Comparison of ENCODE assay signal across 8 mouse cellular contexts in the genomic region with DNA sequence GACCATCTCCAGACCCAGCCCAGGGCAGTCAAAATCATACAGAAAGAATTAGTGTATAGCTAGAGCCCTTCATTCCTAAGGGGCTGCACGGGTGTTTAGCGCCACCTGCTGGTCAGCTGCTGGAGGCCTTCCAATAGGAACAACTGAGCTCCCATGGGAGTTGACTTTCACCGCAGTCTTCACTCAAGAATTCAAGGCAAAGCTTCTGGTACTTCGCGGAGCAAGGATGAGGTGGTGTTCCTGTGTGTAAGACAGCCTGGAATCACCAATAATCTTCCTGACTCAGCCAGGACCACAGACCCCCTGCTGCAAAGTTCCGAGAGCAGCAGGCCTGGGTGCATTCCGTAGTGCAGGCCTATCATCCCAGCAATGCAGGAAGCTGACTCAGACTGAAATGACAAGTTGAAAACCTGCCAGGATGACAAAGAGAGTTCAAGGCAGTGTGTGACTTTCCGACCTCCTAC. TPM values are rescaled to one million over a fixed set of nuclear protein-coding genes. Genes with fewer than 3 reads are reported as not detected.
DNase-seq lines count a peak whose midpoint lies in the region; ATAC-seq and TF ChIP-seq lines count a peak whose summit lies in the region.

No protein-coding gene starts in this region.

- no peaks in the 10 kb centered on the region for H3K36me3 ChIP-seq in hindbrain, postnatal 0 days (ENCODE audit: insufficient read depth, low read length)
- no peaks in the 10 kb centered on the region for H3K36me3 ChIP-seq in megakaryocyte, embryonic 14.5 days (replicated peaks; ENCODE audit: low read length)

- H3K9me3 ChIP-seq in hindbrain, postnatal 0 days (ENCODE audit: low read length): no peaks in the 10 kb centered on the region
- no peaks in the 10 kb centered on the region for H3K9me3 ChIP-seq in megakaryocyte, embryonic 14.5 days

- H3K27ac ChIP-seq in hindbrain, postnatal 0 days: no peak overlapping the region
- no peak overlapping the region for H3K27ac ChIP-seq in left cerebral cortex, adult 2 months

- no peaks in the 10 kb centered on the region for H3K27me3 ChIP-seq in hindbrain, postnatal 0 days (ENCODE audit: insufficient read depth, low read length)
- H3K27me3 ChIP-seq in megakaryocyte, embryonic 14.5 days (replicated peaks): no peaks in the 10 kb centered on the region

- TF ChIP-seq CTCF in hindbrain, postnatal 0 days (IDR thresholded peaks at IDR 0.05; ENCODE audit: low read depth): peak; percentile 94
- peak; percentile 99 for TF ChIP-seq CTCF in left cerebral cortex, adult 2 months (IDR thresholded peaks at IDR 0.05)

- H3K4me1 ChIP-seq in hindbrain, postnatal 0 days (ENCODE audit: insufficient read depth, low read length): 0 out of 2 replicates have a peak, but pooled peaks cover 6% of the 10 kb centered on the region
- peaks cover 93% of the 10 kb centered on the region for H3K4me1 ChIP-seq in megakaryocyte, embryonic 14.5 days

- peak; percentile 64 for DNase-seq in T-cell, adult 2 months (ENCODE audit: low spot score)
- DNase-seq in cerebellum, postnatal 36 days: peak; percentile 82 to 83
- peak; percentile 88 for DNase-seq in gastrocnemius, adult 18-20 months (ENCODE audit: low spot score)
- DNase-seq in hindbrain, postnatal 0 days (ENCODE audit: low spot score): peak; percentile 94
- DNase-seq in left cerebral cortex, adult 2 months (ENCODE audit: extremely low spot score in 1 of 2, low spot score in 2 of 2): peak; percentile 76 to 84
- peak; percentile 90 for DNase-seq in right cerebral cortex, postnatal 14 days
- peak; percentile 87 for DNase-seq in urinary bladder, postnatal 25 days (ENCODE audit: low spot score)

- H3K9ac ChIP-seq in hindbrain, postnatal 0 days (replicated peaks; ENCODE audit: low read length): no peak overlapping the region

- no peak overlapping the region for H3K4me2 ChIP-seq in hindbrain, postnatal 0 days (ENCODE audit: low read depth, low read length)

- intact Hi-C loops in left cerebral cortex, adult 2 months (cut with DNase I): loop anchor here (1.0 to 5.0 kb wide), 2 partner anchors 271 to 285 kb away; no protein-coding TSS in a partner anchor

- peak; percentile 48; the same call in 1 of the 2 replicates for ATAC-seq in hindbrain, postnatal 0 days

- no peak overlapping the region for H3K4me3 ChIP-seq in hindbrain, postnatal 0 days (ENCODE audit: low read length)
- H3K4me3 ChIP-seq in left cerebral cortex, adult 2 months: no peak overlapping the region
- H3K4me3 ChIP-seq in megakaryocyte, embryonic 14.5 days (replicated peaks): peak overlapping the region; percentile 82

- whole genome bisulfite sequencing in hindbrain, postnatal 0 days: 32% methylated on average over 8 of the region's 8 CpGs

RNA-seq across cellular contexts. Expression of gene Hsp90aa1, which starts 0.5 kb away (rescaled TPM):
- 100 to 1,000 TPM in 1 of 2 experiments, 10 to 100 TPM in 1; 46.1 to 109 TPM for total RNA-seq in gastrocnemius, adult 18-20 months (2021)
- total RNA-seq in hindbrain, postnatal 0 days (2014; rRNA removed): 577 and 701 TPM in 2 replicates
- polyA plus RNA-seq in hindbrain, postnatal 0 days (2015; fragmentation: Nextera tagmentation; extraction: Ambion mirVana): 1,486 and 1,521 TPM in 2 replicates
- total RNA-seq in left cerebral cortex, adult 2 months (2021): 1,000 to 10,000 TPM in 1 of 2 experiments, 100 to 1,000 TPM in 1; 993 to 1,084 TPM
- 14.0 and 99.4 TPM in 2 replicates for polyA plus RNA-seq in megakaryocyte, embryonic 14.5 days (2012; ENCODE audit: insufficient read depth, low replicate concordance)

RNA-seq across cellular contexts. Expression of gene 1700001K19Rik, which starts 20.6 kb away (rescaled TPM):
- total RNA-seq in gastrocnemius, adult 18-20 months (2021): not detected
- total RNA-seq in hindbrain, postnatal 0 days (2014; rRNA removed): not detected in 2 replicates
- polyA plus RNA-seq in hindbrain, postnatal 0 days (2015; fragmentation: Nextera tagmentation; extraction: Ambion mirVana): 0.15 and 0.44 TPM in 2 replicates
- not detected for total RNA-seq in left cerebral cortex, adult 2 months (2021)
- not detected in 2 replicates for polyA plus RNA-seq in megakaryocyte, embryonic 14.5 days (2012; ENCODE audit: insufficient read depth, low replicate concordance)

RNA-seq across cellular contexts. Expression of gene Wdr20, which starts 34.7 kb away (rescaled TPM):
- 10 to 100 TPM; 16.6 to 17.4 TPM for total RNA-seq in gastrocnemius, adult 18-20 months (2021)
- total RNA-seq in hindbrain, postnatal 0 days (2014; rRNA removed): 27.2 and 28.8 TPM in 2 replicates
- 17.1 and 17.7 TPM in 2 replicates for polyA plus RNA-seq in hindbrain, postnatal 0 days (2015; fragmentation: Nextera tagmentation; extraction: Ambion mirVana)
- 10 to 100 TPM; 41.1 to 45.4 TPM for total RNA-seq in left cerebral cortex, adult 2 months (2021)
- polyA plus RNA-seq in megakaryocyte, embryonic 14.5 days (2012; ENCODE audit: insufficient read depth, low replicate concordance): 13.1 and 45.3 TPM in 2 replicates
